ENCODE assay signal across 32 mouse cellular contexts in genomic region chr4:135928376-135928775, GRCm38 (mm10). TPM values are rescaled to one million over a fixed set of nuclear protein-coding genes. Genes with fewer than 3 reads are reported as not detected.
"Had no signal": no experiment of that assay in that cellular context is flagged by ENCODE, and none has a peak within 500 bp of the region (broad histone marks: within the 10 kb centered on the region; RNA-seq: fewer than 3 reads in every experiment).

No protein-coding gene starts in this region.

- H3K27me3 ChIP-seq: limb, embryonic 12.5 days; limb, embryonic 13.5 days; limb, embryonic 15.5 days; liver, embryonic 12.5 days; liver, embryonic 13.5 days; liver, embryonic 15.5 days; lung, embryonic 15.5 days; megakaryocyte, embryonic 14.5 days; midbrain, embryonic 12.5 days; midbrain, embryonic 13.5 days; midbrain, embryonic 15.5 days; neural tube, embryonic 12.5 days had no signal

- DNase-seq: left cerebral cortex, postnatal 4 days; liver; liver, embryonic 13.5 days; liver, postnatal 0 days; lung, adult 18-20 months; lung, adult 2 months; lung, embryonic 14.5 days; lung, postnatal 10 days; lung, postnatal 14 days; lung, postnatal 36 days; lung, postnatal 4 days; midbrain, embryonic 14.5 days had no signal

- H3K4me2 ChIP-seq: limb, embryonic 12.5 days; limb, embryonic 13.5 days; limb, embryonic 15.5 days; liver, embryonic 11.5 days; liver, embryonic 12.5 days; liver, embryonic 13.5 days; liver, embryonic 15.5 days; lung, embryonic 14.5 days; lung, embryonic 15.5 days; midbrain, embryonic 11.5 days; midbrain, embryonic 12.5 days; midbrain, embryonic 13.5 days; midbrain, embryonic 15.5 days; neural tube, embryonic 12.5 days had no signal

- ATAC-seq: liver, embryonic 12.5 days; liver, postnatal 0 days; lung, postnatal 0 days; midbrain, embryonic 13.5 days; midbrain, embryonic 15.5 days; midbrain, embryonic 16.5 days had no signal

- H3K4me3 ChIP-seq: limb, embryonic 10.5 days; limb, embryonic 12.5 days; limb, embryonic 13.5 days; limb, embryonic 15.5 days; liver, embryonic 12.5 days; liver, embryonic 13.5 days; liver, embryonic 15.5 days; lung, embryonic 15.5 days; megakaryocyte, embryonic 14.5 days; midbrain, embryonic 10.5 days; midbrain, embryonic 12.5 days; midbrain, embryonic 13.5 days; midbrain, embryonic 15.5 days; myocyte; neural tube, embryonic 12.5 days had no signal

- H3K9me3 ChIP-seq: limb, embryonic 10.5 days; limb, embryonic 12.5 days; limb, embryonic 13.5 days; limb, embryonic 15.5 days; liver, embryonic 12.5 days; liver, embryonic 13.5 days; liver, embryonic 15.5 days; lung, embryonic 15.5 days; megakaryocyte, embryonic 14.5 days; midbrain, embryonic 10.5 days; midbrain, embryonic 12.5 days; midbrain, embryonic 13.5 days; midbrain, embryonic 15.5 days; neural tube, embryonic 12.5 days had no signal

- H3K9ac ChIP-seq: limb, embryonic 12.5 days; limb, embryonic 13.5 days; limb, embryonic 15.5 days; liver, embryonic 12.5 days; liver, embryonic 13.5 days; liver, embryonic 14.5 days; liver, embryonic 15.5 days; liver, postnatal 0 days; lung, embryonic 14.5 days; lung, embryonic 15.5 days; midbrain, embryonic 12.5 days; midbrain, embryonic 13.5 days; midbrain, embryonic 15.5 days; neural tube, embryonic 12.5 days had no signal

- H3K27ac ChIP-seq: limb, embryonic 10.5 days; limb, embryonic 12.5 days; limb, embryonic 13.5 days; limb, embryonic 15.5 days; liver, embryonic 12.5 days; liver, embryonic 13.5 days; liver, embryonic 14.5 days; liver, embryonic 15.5 days; lung, embryonic 15.5 days; macrophage; midbrain, embryonic 10.5 days; midbrain, embryonic 12.5 days; midbrain, embryonic 13.5 days; midbrain, embryonic 15.5 days; neural tube, embryonic 12.5 days had no signal

- H3K4me1 ChIP-seq: limb, embryonic 12.5 days; limb, embryonic 13.5 days; limb, embryonic 15.5 days; lung, embryonic 15.5 days; midbrain, embryonic 10.5 days; midbrain, embryonic 12.5 days; midbrain, embryonic 13.5 days; midbrain, embryonic 15.5 days; neural tube, embryonic 12.5 days had no signal

RNA-seq across cellular contexts. Expression of gene Cnr2, which starts 33.2 kb away (rescaled TPM):
- polyA plus RNA-seq: midbrain, embryonic 15.5 days; myocyte had no signal
